Mouse (Mus musculus) kidney, embryonic 16.5 days (tissue): ENCODE measurements around the gene Muc15. TPM values are rescaled to one million over a fixed set of nuclear protein-coding genes. Genes with fewer than 3 reads are reported as not detected.

Experiments used
- ATAC-seq: fragments of 200-750 bp; cut with Nextera tagmentation; 2 replicates; pipeline ENCODE4 v1.8.0; 2017; ENCODE audit warnings: moderate TSS enrichment; ENCODE audit not compliant: low FRiP score, low TSS enrichment
- H3K27ac ChIP-seq: fragments of 300-500 bp; sonication (generic); 2 replicates; pipeline ENCODE4 v1.5.1; 2014; ENCODE audit warnings: low read length
- H3K27me3 ChIP-seq: fragments of 300-500 bp; sonication (generic); 2 replicates; pipeline ENCODE4 v1.6.1; 2014; ENCODE audit warnings: low read length, control low read depth, mixed read lengths; ENCODE audit not compliant: insufficient read depth
- H3K36me3 ChIP-seq: fragments of 300-500 bp; sonication (generic); 2 replicates; pipeline ENCODE4 v1.6.1; 2014; ENCODE audit warnings: low read length, control low read depth, mixed read lengths; ENCODE audit not compliant: insufficient read depth
- H3K4me1 ChIP-seq: fragments of 300-500 bp; sonication (generic); 2 replicates; pipeline ENCODE4 v1.6.1; 2014; ENCODE audit warnings: low read length, control low read depth, mixed read lengths; ENCODE audit not compliant: insufficient read depth
- H3K4me2 ChIP-seq: fragments of 300-500 bp; sonication (generic); replicated peaks from 2 replicates; pipeline ENCODE4 v1.6.1; 2014; ENCODE audit warnings: low read depth, low read length
- H3K4me3 ChIP-seq: fragments of 300-500 bp; sonication (generic); 2 replicates; pipeline ENCODE4 v1.5.1; 2014; ENCODE audit warnings: mild to moderate bottlenecking, low read length
- H3K9ac ChIP-seq: fragments of 300-500 bp; sonication (generic); replicated peaks from 2 replicates; pipeline ENCODE4 v1.6.1; 2014; ENCODE audit warnings: low read length
- H3K9me3 ChIP-seq: fragments of 300-500 bp; sonication (generic); 2 replicates; pipeline ENCODE4 v1.6.1; 2016; ENCODE audit warnings: low read length, control low read depth
- WGBS: fragments of 180-500 bp; shearing (Covaris S2); extraction: QIAGEN DNeasy Blood & Tissue Kit; methylation state at CpG from one replicate; pipeline ENCODE4 v1.1.7; 2014; 5-methylcytosine and 5-hydroxymethylcytosine counted together
- polyA plus RNA-seq: library from polyadenylated mRNA; unstranded; fragments of >200 nt; fragmentation: Nextera tagmentation; extraction: Ambion mirVana; gene quantifications from 2 replicates; pipeline ENCODE4 v1.2.1, GENCODE M21; 2015

Gene Muc15
- not detected in 2 replicates for polyA plus RNA-seq

DNA sequence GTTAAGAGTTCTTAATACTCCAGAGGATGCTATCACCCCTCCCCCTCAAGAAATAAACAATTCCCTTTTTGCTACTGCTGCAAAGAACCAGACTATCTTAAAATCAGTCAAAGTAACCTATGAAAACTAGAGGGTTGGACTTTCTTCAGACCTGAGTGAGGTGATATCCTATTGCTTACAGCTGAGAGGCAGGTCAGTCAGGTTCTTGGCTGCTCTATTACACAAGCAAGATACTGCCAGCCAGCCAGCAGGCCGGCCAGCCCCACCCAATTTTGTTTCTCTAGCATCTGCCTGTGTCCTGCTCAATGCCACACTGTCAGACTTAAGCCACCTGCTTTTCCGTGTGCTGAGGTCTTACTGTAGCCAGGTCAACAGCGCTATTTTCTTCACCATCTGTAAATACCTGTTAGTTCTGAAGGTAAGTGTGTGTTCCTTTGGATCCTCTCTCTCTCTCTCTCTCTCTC is at the start of gene Muc15:
Gene Muc15 (plus strand): TSS at position 51 of the 464 bp plus-strand sequence.
- WGBS, result 60% methylated on average over 3 of the region's 3 CpGs
- H3K27me3 ChIP-seq, result no peaks in the 10 kb centered on the region
- no peak for ATAC-seq

DNA sequence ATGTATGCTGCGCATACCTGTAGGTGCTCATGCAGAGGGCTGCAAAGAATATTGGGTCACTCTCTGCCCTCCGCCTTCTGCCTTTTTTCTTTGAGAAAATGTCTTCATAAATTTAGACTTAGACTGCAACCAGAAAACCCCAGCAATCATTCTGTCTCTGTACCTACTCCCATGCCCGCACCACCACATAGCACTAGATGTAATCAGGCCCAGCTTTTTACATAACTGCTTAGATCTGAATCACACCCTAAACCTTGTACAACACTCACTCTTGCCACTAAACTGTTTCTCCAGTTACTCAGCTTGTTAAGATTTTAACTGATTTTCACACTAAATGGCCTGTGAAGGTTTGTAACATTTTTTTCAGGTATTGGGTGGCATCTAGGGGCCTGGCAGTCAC is 11.7 kb upstream of the Muc15 start:
- ATAC-seq, result no peak
- no peak overlapping the region for H3K4me2 ChIP-seq
- H3K4me1 ChIP-seq, result no peaks in the 10 kb centered on the region
- H3K9me3 ChIP-seq, result no peaks in the 10 kb centered on the region
- no peak overlapping the region for H3K9ac ChIP-seq
- no peak overlapping the region for H3K27ac ChIP-seq
- H3K4me3 ChIP-seq, result no peak overlapping the region
- 94% methylated on average over 3 of the region's 3 CpGs for WGBS
- H3K36me3 ChIP-seq, result no peaks in the 10 kb centered on the region
- H3K27me3 ChIP-seq, result no peaks in the 10 kb centered on the region

More for the DNA sequence above, at the start of gene Muc15:
- no peaks in the 10 kb centered on the region for H3K9me3 ChIP-seq
- H3K9ac ChIP-seq, result no peak within 1 kb of the TSS
- H3K4me1 ChIP-seq, result no peaks in the 10 kb centered on the region
- H3K36me3 ChIP-seq, result no peaks in the 10 kb centered on the region
- no peak within 1 kb of the TSS for H3K27ac ChIP-seq
- no peak within 1 kb of the TSS for H3K4me2 ChIP-seq
- H3K4me3 ChIP-seq, result no peak within 1 kb of the TSS

DNA sequence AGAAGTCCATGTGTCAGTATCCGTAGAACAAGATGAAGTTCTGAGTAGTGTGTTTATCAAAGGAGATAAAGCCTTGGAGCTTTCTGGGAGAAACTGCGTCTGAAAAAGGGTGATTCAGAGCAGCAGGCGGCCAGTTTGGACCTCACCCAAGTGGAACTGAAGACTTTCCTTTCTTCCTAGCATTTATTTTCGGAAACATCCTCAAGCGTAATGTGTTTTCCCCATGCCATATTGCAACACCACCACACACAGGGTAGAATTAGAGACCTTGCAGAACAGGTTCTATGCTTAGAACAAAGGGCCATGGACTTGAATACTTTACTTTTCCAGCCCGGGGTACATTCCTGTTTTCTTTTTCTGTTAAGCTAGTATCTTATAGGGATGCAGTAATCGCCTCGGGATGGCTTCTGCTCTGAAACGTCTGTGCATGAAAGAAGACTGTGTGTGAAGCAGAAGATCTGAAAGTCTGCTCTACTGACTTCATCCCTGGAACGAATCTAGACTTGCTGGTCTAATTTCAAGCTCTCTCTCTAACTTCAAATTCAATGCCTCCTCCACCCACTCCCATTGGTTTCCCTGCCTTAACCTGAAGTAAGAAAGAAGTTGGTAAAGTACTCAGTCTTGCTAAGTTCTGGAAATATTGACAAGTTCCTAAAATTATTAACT is 11.0 kb upstream of the Muc15 start:
- Histone ChIP-seq H3K9me3 (no peaks in the 10 kb centered on the region), H3K9ac (no peak overlapping the region), H3K27ac (no peak overlapping the region), H3K36me3 (no peaks in the 10 kb centered on the region), H3K4me2 (no peak overlapping the region), H3K4me1 (no peaks in the 10 kb centered on the region), H3K4me3 (no peak overlapping the region), H3K27me3 (no peaks in the 10 kb centered on the region)
- ATAC-seq, result no peak
- WGBS, result 73% methylated on average over 10 of the region's 10 CpGs

DNA sequence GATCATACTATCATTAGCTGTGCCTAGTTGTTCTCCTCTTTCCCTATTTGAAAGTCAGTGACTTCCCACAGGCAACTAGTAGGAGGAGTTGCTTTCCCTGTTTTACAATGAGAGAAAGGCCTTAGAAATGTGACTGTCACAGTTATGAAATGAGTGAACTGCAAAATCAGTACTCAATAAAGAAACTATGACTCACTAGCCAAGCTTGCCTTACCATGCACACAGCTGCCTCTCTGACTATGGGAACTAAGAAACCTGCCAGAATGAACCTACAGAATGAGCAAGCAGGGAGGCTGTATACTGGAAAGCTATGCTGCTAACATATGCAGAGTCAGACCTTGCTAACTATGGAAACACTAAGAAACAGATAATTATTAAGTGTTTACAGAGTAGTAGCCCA is 2.1 kb upstream of the Muc15 start:
- Histone ChIP-seq H3K4me2 (no peak overlapping the region), H3K36me3 (no peaks in the 10 kb centered on the region), H3K27ac (no peak overlapping the region), H3K4me3 (no peak overlapping the region), H3K4me1 (no peaks in the 10 kb centered on the region), H3K9ac (no peak overlapping the region), H3K27me3 (no peaks in the 10 kb centered on the region), H3K9me3 (no peaks in the 10 kb centered on the region)
- no peak for ATAC-seq

DNA sequence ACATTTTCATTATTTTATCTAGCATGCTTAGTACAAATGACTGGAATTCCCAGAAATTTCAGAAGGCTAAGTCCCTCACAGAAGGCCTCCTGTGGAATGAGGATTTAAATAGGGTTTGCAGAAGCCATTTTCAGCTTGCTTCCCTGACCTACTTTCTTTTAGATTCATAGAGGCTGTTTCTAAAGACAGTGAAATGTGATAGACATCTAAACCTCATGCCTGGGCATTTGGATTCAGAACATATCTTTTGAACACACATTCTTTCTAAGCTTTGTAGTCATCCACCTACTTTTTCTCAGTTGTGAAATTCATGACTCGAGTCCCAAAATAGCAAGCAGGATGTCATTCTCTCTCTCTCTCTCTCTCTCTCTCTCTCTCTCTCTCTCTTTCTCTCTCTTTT is 1.1 kb downstream of the Muc15 start:
- 75% methylated on average over 1 of the region's 1 CpGs for WGBS

DNA sequence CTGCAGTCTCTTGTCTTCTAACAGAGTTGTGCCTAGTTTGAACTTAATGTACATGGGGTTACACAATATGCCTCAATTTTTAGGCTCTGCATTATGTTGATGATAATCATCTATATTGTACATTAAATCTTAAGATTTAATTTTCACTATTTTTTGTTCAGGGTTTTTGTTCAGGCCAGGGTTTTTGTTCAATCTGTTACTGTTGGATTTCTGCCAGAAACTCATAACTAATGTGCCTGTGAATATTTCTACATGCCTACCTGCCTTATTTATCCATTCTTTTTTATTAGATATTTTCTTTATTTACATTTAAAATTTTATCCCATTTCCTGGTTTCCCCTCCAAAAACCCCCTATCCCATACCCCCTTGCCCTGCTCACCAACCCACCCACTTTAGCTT is 5.0 kb downstream of the Muc15 start:
- no peak overlapping the region for H3K4me3 ChIP-seq
- no peak overlapping the region for H3K4me2 ChIP-seq
- no peak for ATAC-seq
- H3K27ac ChIP-seq, result no peak overlapping the region
- no peak overlapping the region for H3K9ac ChIP-seq
- no peaks in the 10 kb centered on the region for H3K27me3 ChIP-seq
- no peaks in the 10 kb centered on the region for H3K36me3 ChIP-seq
- no peaks in the 10 kb centered on the region for H3K9me3 ChIP-seq
- H3K4me1 ChIP-seq, result no peaks in the 10 kb centered on the region

More for the DNA sequence above, 1.1 kb downstream of the Muc15 start:
- Histone ChIP-seq H3K9me3 (no peaks in the 10 kb centered on the region), H3K27ac (no peak overlapping the region), H3K4me3 (no peak overlapping the region), H3K4me2 (no peak overlapping the region), H3K9ac (no peak overlapping the region), H3K27me3 (no peaks in the 10 kb centered on the region), H3K36me3 (no peaks in the 10 kb centered on the region), H3K4me1 (no peaks in the 10 kb centered on the region)
- no peak for ATAC-seq

DNA sequence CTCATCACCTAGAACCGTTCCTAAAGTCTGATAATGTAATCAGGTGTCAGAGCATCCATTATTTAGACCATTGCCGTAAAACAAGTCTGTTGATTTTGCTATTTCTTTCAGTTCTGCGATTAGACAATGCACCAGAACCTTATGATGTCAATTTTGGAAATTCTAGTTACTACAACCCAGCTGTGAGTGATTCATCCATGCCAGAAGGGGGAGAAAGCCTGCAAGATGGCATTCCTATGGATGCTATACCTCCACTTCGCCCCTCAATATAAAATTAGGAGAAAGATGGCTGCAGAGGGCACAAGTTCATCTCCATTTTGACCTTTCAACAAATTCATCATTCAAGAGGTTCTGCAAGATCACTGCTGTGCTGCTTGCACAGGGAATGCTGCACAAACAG is 16.1 kb downstream of the Muc15 start:
- ATAC-seq, result no peak
- H3K9me3 ChIP-seq, result no peaks in the 10 kb centered on the region
- H3K27ac ChIP-seq, result no peak overlapping the region
- H3K27me3 ChIP-seq, result no peaks in the 10 kb centered on the region
- 69% methylated on average over 4 of the region's 4 CpGs for WGBS
- no peak overlapping the region for H3K9ac ChIP-seq
- no peak overlapping the region for H3K4me3 ChIP-seq
- no peaks in the 10 kb centered on the region for H3K36me3 ChIP-seq
- H3K4me1 ChIP-seq, result no peaks in the 10 kb centered on the region
- no peak overlapping the region for H3K4me2 ChIP-seq

DNA sequence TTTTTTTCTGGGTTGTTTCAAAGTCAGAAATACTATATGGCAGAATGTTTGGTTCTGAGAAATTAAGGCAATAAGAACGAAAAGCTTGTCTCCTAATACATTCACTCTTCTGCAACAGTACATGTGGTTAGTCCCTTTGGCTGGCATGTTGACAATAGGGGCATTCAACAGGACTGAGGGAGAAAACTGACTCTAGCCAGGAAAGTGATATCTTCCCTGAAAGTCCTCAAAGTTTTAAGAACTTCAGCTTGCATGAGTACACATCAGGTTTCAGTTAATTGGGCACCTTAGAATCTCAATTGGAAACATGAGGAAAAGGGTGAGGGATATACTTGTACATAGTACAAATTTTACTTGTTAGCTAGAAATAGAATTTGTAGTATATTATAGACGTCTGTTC is 16.8 kb downstream of the Muc15 start:
- no peak for ATAC-seq
- H3K4me3 ChIP-seq, result no peak overlapping the region
- H3K4me2 ChIP-seq, result no peak overlapping the region
- 67% methylated on average over 2 of the region's 2 CpGs for WGBS
- no peak overlapping the region for H3K9ac ChIP-seq
- H3K27ac ChIP-seq, result no peak overlapping the region
- no peaks in the 10 kb centered on the region for H3K9me3 ChIP-seq
- no peaks in the 10 kb centered on the region for H3K27me3 ChIP-seq
- H3K36me3 ChIP-seq, result no peaks in the 10 kb centered on the region
- no peaks in the 10 kb centered on the region for H3K4me1 ChIP-seq

DNA sequence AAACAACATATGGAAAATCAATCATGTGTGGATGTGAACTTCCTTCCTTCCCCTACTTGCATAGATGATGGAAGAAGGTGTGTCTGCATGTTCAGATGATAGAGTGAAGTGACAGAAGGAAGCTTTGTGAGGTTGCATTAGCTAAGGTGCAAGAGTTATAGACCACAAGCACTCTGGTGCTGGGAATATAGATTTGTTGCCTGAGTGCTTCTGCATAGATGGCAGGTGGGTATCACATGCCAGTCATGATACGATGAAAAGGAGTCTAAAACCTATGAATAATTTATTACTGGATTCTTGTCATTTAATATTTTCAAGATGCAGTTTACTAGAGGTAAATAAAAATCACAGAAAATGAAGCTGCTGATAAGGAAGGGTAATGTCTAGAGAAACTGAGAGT is 18.6 kb downstream of the Muc15 start:
- Histone ChIP-seq H3K4me2 (no peak overlapping the region), H3K27me3 (no peaks in the 10 kb centered on the region), H3K27ac (no peak overlapping the region), H3K9me3 (no peaks in the 10 kb centered on the region), H3K4me3 (no peak overlapping the region), H3K9ac (no peak overlapping the region), H3K36me3 (no peaks in the 10 kb centered on the region), H3K4me1 (no peaks in the 10 kb centered on the region)
- WGBS, result 87% methylated on average over 1 of the region's 1 CpGs
- no peak for ATAC-seq

DNA sequence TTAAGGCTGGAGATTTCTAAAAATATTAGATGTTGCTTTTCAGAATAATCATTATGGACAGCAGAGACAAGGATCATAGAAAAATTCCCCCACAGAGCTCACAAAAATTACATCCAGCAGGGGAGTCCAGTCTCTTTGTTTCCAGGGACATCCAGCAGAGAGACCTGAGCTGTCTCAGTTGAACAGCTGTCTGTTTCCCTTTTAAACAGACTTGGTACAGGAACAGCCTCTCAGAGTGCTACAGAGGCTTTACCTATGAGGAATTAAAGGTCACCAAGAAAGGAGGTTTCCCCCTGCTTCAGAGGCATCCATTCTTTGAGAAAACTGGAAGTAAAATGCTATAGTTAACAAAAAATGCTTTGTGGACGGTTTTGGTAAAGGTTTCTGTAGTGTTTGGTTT is 19.4 kb downstream of the Muc15 start:
- ATAC-seq, result no peak
- no peak overlapping the region for H3K4me3 ChIP-seq
- 64% methylated on average over 1 of the region's 1 CpGs for WGBS

More for the DNA sequence above, 19.4 kb downstream of the Muc15 start:
- Histone ChIP-seq H3K27ac (no peak overlapping the region), H3K27me3 (no peaks in the 10 kb centered on the region), H3K4me2 (no peak overlapping the region), H3K9ac (no peak overlapping the region), H3K4me1 (no peaks in the 10 kb centered on the region), H3K36me3 (no peaks in the 10 kb centered on the region), H3K9me3 (no peaks in the 10 kb centered on the region)
